Mouse (Mus musculus) heart, postnatal 0 days (tissue): ENCODE measurements around the gene Mill2.

Source experiments
- CTCF ChIP-seq: IDR thresholded peaks from 2 replicates; pipeline ENCODE4 v1.5.1; 2016; ENCODE audit warnings: antibody characterized with exemption, control low read depth, low read depth
- EP300 ChIP-seq: IDR thresholded peaks from 2 replicates; pipeline ENCODE4 v1.6.1; 2016; ENCODE audit warnings: antibody characterized with exemption, low read depth

DNA sequence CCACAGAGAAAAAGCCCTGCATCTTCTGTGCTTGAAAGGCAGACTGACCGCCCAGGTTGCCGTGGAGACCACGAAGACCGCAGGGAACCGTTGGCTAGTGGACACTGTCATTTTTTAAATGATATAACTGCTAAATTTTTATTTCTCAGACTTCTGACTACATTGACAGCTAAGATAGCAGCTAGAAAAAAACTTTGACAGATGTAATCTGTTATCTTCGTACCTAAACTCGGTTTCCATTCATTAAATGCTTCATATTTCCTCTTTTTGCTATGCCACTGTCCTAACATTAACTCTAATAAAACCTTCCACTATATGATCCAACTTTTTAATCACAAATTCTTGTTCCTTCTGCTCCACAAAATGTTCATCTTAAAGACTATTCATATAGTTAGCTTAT is 10.2 kb upstream of the Mill2 start:
- TF ChIP-seq CTCF (no peak), EP300 (no peak)
